Mouse (Mus musculus) stomach, postnatal 0 days (tissue): ENCODE results near the gene Zbtb12. TPM values are rescaled to one million over a fixed set of nuclear protein-coding genes. Genes with fewer than 3 reads are reported as not detected.
A peak's percentile ranks its signal among the peaks of the same experiment; 100 is the strongest.

Source experiments
- ATAC-seq: fragments of 200-750 bp; cut with Nextera tagmentation; 2 replicates; pipeline ENCODE4 v1.8.0; 2017; ENCODE audit not compliant: low FRiP score, low TSS enrichment
- DNase-seq: peaks from one replicate; pipeline ENCODE4 v3.0.0-alpha.2; 2016; ENCODE audit warnings: low spot score
- H3K27ac ChIP-seq: fragments of 300-500 bp; sonication (generic); replicated peaks from 2 replicates; pipeline ENCODE4 v1.5.1; 2014; ENCODE audit warnings: mild to moderate bottlenecking, control low read depth
- H3K27me3 ChIP-seq: fragments of 300-500 bp; sonication (generic); 2 replicates; pipeline ENCODE4 v1.6.1; 2014; ENCODE audit warnings: low read length; ENCODE audit not compliant: control insufficient read depth, insufficient read depth
- H3K36me3 ChIP-seq: fragments of 300-500 bp; sonication (generic); 2 replicates; pipeline ENCODE4 v1.6.1; 2014; ENCODE audit warnings: low read length, mixed read lengths; ENCODE audit not compliant: control insufficient read depth, insufficient read depth
- H3K4me1 ChIP-seq: fragments of 300-500 bp; sonication (generic); replicated peaks from 2 replicates; pipeline ENCODE4 v1.6.1; 2014; ENCODE audit warnings: antibody characterized with exemption; ENCODE audit not compliant: control insufficient read depth, insufficient read depth
- H3K4me2 ChIP-seq: fragments of 300-500 bp; sonication (generic); replicated peaks from 2 replicates; pipeline ENCODE4 v1.6.1; 2014; ENCODE audit warnings: low read depth, mild to moderate bottlenecking, control low read depth, moderate library complexity
- H3K4me3 ChIP-seq: fragments of 300-500 bp; sonication (generic); 2 replicates; pipeline ENCODE4 v1.5.1; 2014; ENCODE audit warnings: low read depth, low read length, control low read depth
- H3K9ac ChIP-seq: fragments of 300-500 bp; sonication (generic); 2 replicates; pipeline ENCODE4 v1.6.1; 2014; ENCODE audit warnings: mild to moderate bottlenecking, low read length, control low read depth, mixed read lengths
- H3K9me3 ChIP-seq: fragments of 300-500 bp; sonication (generic); 2 replicates; pipeline ENCODE4 v1.6.1; 2016; ENCODE audit warnings: low read length; ENCODE audit not compliant: control insufficient read depth
- CTCF ChIP-seq: IDR thresholded peaks from 2 replicates; pipeline ENCODE4 v1.5.1; 2016; ENCODE audit warnings: antibody characterized with exemption, low read depth, mild to moderate bottlenecking, moderate library complexity
- EP300 ChIP-seq: optimal IDR thresholded peaks from 2 replicates; pipeline ENCODE3; 2016; ENCODE audit warnings: antibody characterized with exemption
- WGBS: fragments of 180-500 bp; shearing (Covaris S2); extraction: QIAGEN DNeasy Blood & Tissue Kit; methylation state at CpG from one replicate; pipeline ENCODE4 v1.1.7; 2014; 5-methylcytosine and 5-hydroxymethylcytosine counted together
- polyA plus RNA-seq: library from polyadenylated mRNA; unstranded; fragments of >200 nt; fragmentation: Nextera tagmentation; extraction: Ambion mirVana; gene quantifications from 2 replicates; pipeline ENCODE4 v1.2.1, GENCODE M21; 2015

Gene Zbtb12
- polyA plus RNA-seq, 1 experiment from 2014 or later: 0.59 TPM

DNA sequence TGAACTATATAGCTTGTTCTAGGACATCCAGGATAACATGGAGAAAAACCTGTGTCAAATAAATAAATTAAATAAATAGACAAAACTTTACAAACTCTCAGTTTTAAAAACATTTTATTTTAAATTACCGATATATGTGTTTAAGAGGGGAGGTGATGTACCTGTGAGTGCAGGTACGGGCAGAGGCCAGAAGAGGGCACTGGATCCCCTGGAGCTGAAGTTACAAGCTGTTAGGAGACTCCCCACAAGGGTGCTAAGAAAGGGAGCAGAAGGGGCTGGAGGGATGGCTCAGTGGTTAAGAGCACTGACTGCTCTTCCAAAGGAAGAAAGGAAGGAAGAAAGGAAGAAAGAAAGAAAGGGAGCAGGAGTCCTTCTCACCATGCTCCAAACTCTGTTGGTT is 12.1 kb downstream of the Zbtb12 start:
- TF ChIP-seq CTCF (peak; percentile 38; the same call in 1 of the 2 replicates), EP300 (no peak)

DNA sequence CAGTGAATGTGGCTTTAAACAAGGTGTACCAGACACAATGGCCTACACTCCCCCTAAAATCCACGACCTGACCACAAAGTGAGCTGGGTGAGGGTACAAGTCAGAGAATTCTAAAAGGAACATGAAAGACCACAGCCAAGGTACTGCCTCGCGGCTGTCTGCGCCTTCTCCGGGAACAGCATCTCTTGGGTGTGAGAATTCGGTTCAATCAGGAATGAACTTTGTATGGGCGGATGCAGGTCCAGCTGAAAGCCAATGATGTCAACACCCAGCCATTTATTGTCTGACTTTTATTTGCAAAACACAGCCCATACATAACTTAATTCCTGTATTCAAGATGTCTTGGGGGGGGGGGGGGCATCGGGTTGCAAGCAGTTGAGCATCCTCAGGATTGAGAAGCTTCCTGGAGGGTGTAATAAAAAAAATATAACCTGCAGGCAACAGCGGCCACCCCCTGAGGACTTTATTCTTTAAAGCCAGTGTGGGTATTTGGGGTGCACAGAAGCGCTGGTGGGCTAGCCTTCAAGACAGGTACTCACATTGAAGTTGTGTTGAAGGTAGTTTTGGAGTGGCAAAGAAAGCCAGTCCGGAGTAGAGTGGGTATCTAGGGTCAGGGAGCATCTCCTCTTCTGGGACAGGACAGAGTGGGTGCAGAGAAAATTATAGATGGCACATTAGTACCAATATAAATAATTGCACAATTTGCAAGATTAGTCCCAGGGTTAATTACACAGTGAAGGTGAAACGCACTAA is 14.0 kb downstream of the Zbtb12 start:
- Histone ChIP-seq H3K4me1 (no peaks in the 10 kb centered on the region), H3K9ac (no peak overlapping the region), H3K36me3 (no peaks in the 10 kb centered on the region), H3K9me3 (no peaks in the 10 kb centered on the region), H3K4me2 (peak overlapping the region; percentile 91; the same call in 1 of the 2 replicates), H3K27ac (peak overlapping the region; percentile 80; the same call in 1 of the 2 replicates), H3K27me3 (no peaks in the 10 kb centered on the region), H3K4me3 (peak overlapping the region; percentile 75)
- WGBS: 76% methylated on average over 12 of the region's 12 CpGs
- ATAC-seq (no peak), DNase-seq (no peak)
- TF ChIP-seq CTCF: no peak
- TF ChIP-seq EP300: no peak

More for the DNA sequence above, 12.1 kb downstream of the Zbtb12 start:
- no peak for DNase-seq
- Histone ChIP-seq H3K36me3 (no peaks in the 10 kb centered on the region), H3K9ac (no peak overlapping the region), H3K27ac (no peak overlapping the region), H3K4me3 (no peak overlapping the region), H3K9me3 (no peaks in the 10 kb centered on the region), H3K27me3 (no peaks in the 10 kb centered on the region), H3K4me2 (no peak overlapping the region), H3K4me1 (no peaks in the 10 kb centered on the region)
- no peak for ATAC-seq
- 93% methylated on average over 2 of the region's 2 CpGs for WGBS

DNA sequence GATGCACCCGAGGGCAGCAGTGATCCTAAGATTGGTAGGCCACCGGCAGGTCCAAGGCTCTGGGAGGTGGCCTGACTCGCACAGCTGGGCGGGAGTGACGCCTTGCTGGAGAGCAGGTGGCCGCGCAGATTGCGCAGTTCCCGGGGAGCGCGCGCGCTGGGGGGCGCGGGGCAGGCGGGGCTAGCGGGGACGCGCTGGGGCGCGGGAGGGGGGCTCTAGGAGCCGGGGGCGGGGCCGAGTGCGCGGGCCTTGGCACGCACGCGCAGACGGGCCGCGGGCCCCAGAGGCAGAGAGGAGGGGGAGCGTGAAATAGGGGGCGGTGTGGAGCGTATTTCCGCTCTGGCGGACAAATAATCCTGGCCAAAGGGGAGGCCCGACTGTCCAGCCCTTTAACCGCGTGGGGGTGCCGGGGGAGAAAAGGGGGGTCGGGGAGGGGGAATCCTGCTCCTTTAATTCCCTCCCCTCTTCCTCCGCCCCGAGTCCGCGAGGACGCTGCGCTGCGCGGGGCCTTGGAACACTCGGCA is 14.9 kb downstream of the Zbtb12 start:
- Histone ChIP-seq H3K4me2 (peak overlapping the region; percentile 91), H3K27ac (peak overlapping the region; percentile 80), H3K4me1 (no peaks in the 10 kb centered on the region), H3K4me3 (peak overlapping the region; percentile 75), H3K9me3 (no peaks in the 10 kb centered on the region), H3K9ac (peak overlapping the region; percentile 79), H3K36me3 (no peaks in the 10 kb centered on the region), H3K27me3 (no peaks in the 10 kb centered on the region)
- DNase-seq: peak; percentile 95
- TF ChIP-seq EP300: no peak
- TF ChIP-seq CTCF: peak; percentile 49; the same call in 1 of the 2 replicates
- peak; percentile 88 for ATAC-seq
- under 1% methylated on average over 17 of the region's 51 CpGs for WGBS

DNA sequence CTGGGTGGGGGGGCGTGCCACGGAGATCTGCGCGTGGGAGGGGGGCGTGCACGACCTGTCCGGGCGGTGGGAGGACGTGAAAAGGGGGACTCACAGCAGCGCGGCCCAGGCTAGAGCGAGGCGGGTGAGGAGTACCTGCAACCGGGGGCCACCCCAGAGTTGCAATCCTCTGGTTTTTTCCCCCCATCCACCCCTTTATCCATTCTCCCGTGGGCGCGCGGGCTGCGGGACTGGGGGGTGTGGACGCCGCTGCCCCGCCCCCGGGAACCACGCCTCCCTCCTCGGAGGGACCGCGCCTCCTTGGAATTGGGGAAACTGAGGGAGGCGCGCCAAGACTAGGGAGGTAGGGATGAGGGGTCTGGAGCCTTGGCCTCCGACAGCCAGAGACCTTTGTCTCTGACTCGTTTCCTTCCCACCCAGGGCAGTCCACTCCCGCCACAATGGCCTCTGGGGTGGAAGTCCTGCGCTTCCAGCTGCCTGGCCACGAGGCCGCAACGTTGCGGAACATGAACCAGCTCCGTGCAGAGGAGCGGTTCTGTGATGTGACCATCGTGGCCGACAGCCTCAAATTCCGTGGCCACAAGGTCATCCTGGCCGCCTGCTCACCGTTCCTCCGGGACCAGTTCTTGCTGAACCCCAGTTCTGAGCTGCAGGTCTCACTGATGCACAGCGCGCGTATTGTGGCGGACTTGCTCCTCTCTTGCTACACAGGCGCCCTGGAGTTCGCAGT is 15.7 kb downstream of the Zbtb12 start:
- Histone ChIP-seq H3K4me1 (no peaks in the 10 kb centered on the region), H3K4me2 (peak overlapping the region; percentile 91), H3K27me3 (no peaks in the 10 kb centered on the region), H3K27ac (peak overlapping the region; percentile 80), H3K9me3 (no peaks in the 10 kb centered on the region), H3K36me3 (no peaks in the 10 kb centered on the region), H3K9ac (peak overlapping the region; percentile 79), H3K4me3 (peak overlapping the region; percentile 75)
- TF ChIP-seq CTCF (no peak), EP300 (no peak)
- 12% methylated on average over 31 of the region's 51 CpGs for WGBS
- peak; percentile 4; the same call in 1 of the 2 replicates for ATAC-seq
- peak; percentile 59 for DNase-seq

GRCm38 (mm10) chr17:34895724-34896123 is 16.4 kb downstream of the Zbtb12 start:
- DNase-seq (no peak), ATAC-seq (no peak)
- no peaks in the 10 kb centered on the region for H3K27me3 ChIP-seq
- TF ChIP-seq CTCF (no peak), EP300 (no peak)
- no peak overlapping the region for H3K4me3 ChIP-seq
- H3K4me2 ChIP-seq: no peak overlapping the region
- H3K4me1 ChIP-seq: no peaks in the 10 kb centered on the region
- no peaks in the 10 kb centered on the region for H3K9me3 ChIP-seq
- no peaks in the 10 kb centered on the region for H3K36me3 ChIP-seq
- H3K9ac ChIP-seq: no peak overlapping the region
- 88% methylated on average over 15 of the region's 15 CpGs for WGBS
- no peak overlapping the region for H3K27ac ChIP-seq
